Mouse (Mus musculus) lung, postnatal 10 days (tissue): ENCODE data around the gene Aarsd1.

ENCODE experiments used
- DNase-seq: peaks from one replicate; pipeline ENCODE4 v3.0.0; 2021

Gene Aarsd1

GRCm38 (mm10) chr11:101370141-101370540, 47.3 kb downstream of the Aarsd1 start:
- no peak for DNase-seq

GRCm38 (mm10) chr11:101367326-101367935, 50.0 kb downstream of the Aarsd1 start, which contains the start of gene G6pc:
Gene G6pc (plus strand): TSS chr11:101367561.
- no peak for DNase-seq

- no peak for DNase-seq
Observed at GRCm38 (mm10) chr11:101364531-101364931, 52.9 kb downstream of the Aarsd1 start.

GRCm38 (mm10) chr11:101360651-101361113, 56.7 kb downstream of the Aarsd1 start:
- DNase-seq, result peak; percentile 27

GRCm38 (mm10) chr11:101359776-101360175, 57.6 kb downstream of the Aarsd1 start:
- DNase-seq, result no peak

- no peak for DNase-seq
Observed at GRCm38 (mm10) chr11:101357505-101358182, 59.8 kb downstream of the Aarsd1 start.
